Mouse (Mus musculus): ENCODE results near the gene Stat5b. TPM values are rescaled to one million over a fixed set of nuclear protein-coding genes. Genes with fewer than 3 reads are reported as not detected.

Stat5b gene
- total RNA-seq, 2 experiments from 2014 or later = 12.2 to 13.0 TPM

DNA sequence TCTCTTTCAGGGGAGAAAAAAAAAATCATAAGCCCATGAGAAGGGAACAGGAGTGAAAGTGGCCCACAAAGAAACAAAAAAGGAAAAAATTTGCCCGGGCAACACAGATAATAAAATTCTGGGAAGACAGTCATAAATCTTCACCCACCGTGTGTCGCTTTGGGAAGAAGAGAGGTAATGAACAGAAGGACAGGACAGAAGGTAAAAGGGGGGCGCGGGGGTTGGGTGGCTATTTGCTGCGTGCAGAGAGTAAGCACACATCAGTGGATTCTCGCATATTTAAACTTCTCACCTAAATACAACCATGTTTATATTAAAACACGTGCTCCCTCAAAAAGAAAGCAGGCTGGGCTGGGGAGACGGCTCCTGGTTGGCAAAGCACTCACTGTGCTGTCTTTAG is 33.2 kb downstream of the Stat5b start:
- no peak for DNase-seq (ENCODE audit: low spot score in 2 of 2)

DNA sequence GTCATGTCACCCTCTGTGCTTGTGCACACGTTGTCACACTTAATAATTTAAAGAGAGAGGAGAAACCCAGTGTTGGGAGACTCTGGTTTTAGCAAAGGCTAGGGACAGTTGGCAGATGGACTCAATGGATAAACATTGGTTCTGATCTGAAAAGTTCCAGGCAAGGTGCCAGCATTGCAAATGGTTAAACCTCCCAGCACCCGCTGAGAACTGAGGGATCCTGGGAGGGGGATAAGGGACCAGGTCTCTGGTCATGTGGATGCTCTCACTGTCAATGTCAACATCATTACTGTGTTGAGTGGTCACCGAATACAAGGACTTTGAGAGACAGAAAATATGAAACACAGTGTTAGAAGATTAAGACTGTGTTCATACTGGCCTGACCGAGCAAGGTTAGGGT is 33.7 kb downstream of the Stat5b start:
- no peak for DNase-seq (ENCODE audit: low spot score in 2 of 2)

DNA sequence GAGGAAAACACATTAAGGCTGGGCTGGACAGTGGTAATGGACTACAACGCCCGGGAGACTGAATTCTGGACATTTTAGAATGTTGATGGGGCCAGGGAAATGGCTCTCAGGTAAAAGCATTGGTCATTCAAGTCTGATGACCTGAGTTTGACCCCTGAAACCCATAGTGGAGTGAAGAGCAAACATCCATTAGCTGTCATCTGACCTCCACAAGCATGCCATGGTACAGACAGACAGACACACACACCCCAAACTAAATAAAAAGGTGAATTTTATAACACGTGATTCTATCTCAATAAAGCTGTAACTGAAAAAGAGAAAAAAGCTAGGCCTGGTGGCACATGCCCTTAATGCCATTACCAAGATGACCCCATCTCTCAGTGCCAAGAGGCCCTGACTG is 34.2 kb downstream of the Stat5b start:
- DNase-seq (ENCODE audit: low spot score in 2 of 2) = no peak

DNA sequence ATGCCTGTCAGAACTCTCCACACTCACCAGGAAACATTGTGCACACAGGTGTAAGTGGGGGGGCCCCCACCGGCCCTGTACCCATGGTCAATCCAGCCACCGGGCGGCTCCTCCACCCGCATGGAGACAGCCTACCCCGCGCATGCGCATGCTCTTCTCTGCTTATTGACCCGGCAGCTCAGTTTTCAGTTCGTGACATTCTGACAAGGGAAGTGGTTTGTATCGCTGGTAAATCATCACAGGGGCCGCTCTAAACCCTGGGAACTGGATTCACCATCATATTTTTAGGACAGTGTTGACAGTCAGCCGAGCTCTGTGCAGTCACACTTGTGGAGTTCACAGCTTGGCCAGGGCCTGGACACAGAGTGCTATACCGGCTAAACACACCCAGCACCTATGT is 36.0 kb downstream of the Stat5b start:
- no peak for DNase-seq (ENCODE audit: low spot score in 2 of 2)

DNA sequence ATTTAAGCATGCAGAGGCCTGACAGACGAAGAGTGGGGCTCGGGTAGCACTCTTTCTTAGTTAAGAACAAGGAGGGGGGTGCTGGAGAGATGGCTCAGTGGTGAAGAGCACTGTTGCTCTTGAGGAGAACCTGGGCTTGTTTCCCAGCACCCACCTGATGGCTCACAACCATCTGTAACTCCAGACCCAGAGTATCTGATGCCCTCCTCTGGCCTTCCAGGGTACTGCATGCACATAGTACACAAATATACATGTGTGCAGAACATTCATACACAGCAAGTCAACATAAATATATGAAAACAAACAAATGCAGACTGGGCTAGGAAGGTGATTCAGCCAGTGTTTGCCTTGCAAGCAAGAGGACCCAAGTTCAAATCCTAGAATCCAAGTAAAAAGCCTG is 39.4 kb downstream of the Stat5b start:
- DNase-seq (ENCODE audit: low spot score in 2 of 2) = no peak

DNA sequence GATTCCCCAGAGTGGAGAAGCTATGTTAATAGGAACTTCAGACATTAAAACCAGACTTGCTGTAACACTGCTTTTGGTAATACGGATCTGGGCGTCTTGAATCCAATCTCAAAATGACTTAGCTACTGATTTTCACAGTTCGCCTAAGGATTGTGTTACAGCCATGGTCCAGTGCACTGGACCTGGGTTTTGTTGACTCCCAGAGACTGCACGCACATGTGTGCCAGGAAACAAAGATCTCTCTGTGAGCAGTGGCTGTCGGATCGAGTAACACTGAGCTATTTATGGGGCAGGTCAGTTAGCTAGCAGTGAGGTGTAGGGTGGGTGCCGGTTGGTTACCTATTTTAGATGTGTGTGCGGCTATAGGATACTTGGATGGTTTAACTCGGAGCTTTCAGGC is 40.0 kb downstream of the Stat5b start:
- no peak for DNase-seq (ENCODE audit: low spot score in 2 of 2)

DNA sequence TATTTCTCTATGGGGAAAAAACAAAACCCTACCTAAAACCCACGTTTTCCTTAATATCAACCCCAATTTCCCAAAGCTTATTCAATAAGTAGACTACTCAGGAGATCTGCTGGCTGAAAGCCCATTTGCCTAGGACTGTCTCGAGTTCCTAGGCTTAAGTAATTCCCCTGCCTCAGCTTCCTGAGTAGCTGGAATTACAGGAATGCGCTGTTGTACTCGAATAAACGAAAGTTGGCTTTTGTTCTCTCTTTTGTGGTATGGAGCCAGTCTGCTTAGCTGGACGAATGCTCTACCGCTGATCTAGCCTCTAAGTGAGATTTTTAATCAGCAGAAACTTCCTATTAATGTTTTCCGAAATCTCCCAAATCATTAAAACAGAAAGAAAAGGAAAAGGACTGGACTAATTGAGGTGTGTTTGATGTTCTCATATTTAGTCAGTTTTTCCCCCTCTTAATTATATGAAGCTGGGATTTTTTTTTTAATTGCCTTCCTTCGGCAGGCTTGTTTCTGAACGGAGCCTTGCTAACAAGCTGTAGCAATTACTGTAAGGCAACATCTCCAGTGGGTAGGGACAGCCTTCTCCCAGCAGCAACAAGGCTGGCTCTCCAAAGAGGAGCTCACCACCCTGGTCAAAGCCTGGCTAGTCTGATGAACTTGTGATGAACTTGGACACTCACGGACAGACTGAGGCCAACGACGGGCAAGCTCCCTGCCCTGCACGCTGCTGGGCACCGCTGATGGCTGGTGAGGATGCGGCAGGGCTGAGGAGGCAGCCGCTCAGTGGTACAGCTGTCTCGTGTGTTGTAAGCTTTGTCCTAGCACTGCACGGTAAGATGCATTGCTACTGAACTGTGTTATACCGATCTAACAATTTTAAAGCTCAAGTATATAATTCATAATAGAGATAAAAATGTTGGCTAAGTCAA is 43.9 kb downstream of the Stat5b start:
- DNase-seq (ENCODE audit: low spot score in 2 of 2) = no peak

DNA sequence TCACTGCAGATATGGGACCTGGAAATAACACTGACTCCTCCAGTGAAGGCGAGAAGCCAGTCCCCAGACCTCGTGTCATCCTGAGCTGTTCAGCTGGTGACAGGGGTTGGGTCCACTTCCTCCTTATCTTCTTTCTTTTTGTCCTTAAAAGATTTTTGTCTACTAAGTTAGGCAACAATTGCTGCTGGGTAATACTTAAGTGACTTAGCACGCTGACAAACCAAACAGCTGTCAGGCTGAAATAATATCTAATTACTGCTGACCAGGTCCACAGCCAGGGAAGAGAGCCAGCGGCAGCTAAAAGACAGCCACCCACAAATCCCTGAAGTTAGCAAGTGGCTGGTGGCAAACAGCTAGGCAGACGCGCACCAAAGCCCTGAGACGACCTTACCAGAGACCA is 45.0 kb downstream of the Stat5b start:
- DNase-seq (ENCODE audit: low spot score in 2 of 2) = no peak

DNA sequence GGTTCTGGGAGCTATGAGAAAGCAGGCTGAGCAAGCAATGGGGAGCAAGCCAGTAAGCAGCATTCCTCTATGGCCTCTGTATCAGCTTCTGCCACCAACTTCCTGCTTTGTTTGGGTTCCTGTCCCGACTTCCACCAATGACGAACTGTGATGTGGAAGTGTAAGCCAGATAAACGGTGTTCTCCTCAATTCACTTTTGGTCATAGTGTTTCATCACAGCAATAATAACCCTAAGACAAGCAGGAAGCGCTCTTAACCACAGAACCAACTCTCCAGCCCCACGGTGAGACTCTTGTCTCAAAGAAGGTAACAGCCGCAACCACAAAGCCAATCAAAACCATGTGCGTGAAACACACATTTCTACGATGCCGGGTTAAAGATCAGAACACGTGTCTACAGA is 46.1 kb downstream of the Stat5b start:
- no peak for DNase-seq (ENCODE audit: low spot score in 2 of 2)

DNA sequence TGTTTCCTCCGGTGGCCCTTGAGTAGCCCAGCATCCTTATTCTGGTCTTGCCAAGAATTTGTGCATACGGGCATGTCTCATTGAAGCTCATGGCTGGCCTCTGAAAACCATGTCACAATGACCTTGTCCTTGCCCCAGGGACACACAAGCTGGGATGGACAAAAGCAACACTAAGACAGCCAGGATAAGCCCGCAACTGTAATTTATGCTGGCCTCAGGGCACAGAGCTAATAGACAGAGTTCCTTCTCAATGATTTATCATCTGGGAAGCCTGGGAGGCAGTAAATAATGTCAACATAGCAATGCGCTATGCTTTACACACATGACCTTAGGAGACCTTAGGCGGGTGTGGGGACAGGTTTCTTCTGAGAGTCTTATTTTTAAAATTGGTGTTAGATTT is 51.1 kb downstream of the Stat5b start:
- DNase-seq (ENCODE audit: low spot score in 2 of 2) = no peak

DNA sequence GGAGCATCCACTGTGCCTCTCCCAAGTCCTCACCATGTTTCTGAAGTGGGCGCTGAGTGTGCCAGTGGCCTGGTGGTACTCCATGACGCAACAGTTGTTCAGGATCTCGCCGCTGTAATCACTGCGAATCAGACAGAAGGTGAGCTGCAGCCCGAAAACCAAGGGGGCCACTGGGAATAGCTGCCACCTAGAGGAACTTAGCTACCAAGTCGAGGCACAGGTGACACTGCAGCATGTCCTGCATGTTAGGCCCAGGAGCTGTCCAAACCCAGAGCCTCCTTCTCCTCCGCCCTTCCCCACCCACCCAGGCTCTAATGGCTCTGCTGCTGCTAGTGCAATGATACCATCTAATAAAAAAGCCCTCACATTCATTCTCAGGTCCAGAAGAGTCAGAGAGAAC is 53.9 kb downstream of the Stat5b start:
- DNase-seq (ENCODE audit: low spot score in 2 of 2) = no peak

DNA sequence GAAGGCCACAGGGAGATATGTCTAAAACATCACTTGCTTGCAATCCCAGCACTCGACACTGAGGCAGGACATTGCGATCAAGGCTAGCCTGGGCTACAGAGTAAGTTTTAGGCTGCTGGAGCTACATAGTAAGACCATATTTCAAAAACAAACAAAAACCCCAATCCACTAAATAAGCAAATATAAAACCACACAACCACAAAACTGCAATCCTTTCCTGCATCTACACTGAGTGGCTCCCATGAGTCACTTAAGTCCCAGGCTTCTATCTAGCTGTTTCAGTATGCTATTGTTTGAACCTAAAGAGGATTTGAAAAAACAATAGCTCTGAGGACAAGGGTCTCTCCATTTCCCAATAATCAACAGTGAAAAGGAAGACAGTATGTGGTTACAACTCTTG is 55.1 kb downstream of the Stat5b start:
- no peak for DNase-seq (ENCODE audit: low spot score in 2 of 2)

DNA sequence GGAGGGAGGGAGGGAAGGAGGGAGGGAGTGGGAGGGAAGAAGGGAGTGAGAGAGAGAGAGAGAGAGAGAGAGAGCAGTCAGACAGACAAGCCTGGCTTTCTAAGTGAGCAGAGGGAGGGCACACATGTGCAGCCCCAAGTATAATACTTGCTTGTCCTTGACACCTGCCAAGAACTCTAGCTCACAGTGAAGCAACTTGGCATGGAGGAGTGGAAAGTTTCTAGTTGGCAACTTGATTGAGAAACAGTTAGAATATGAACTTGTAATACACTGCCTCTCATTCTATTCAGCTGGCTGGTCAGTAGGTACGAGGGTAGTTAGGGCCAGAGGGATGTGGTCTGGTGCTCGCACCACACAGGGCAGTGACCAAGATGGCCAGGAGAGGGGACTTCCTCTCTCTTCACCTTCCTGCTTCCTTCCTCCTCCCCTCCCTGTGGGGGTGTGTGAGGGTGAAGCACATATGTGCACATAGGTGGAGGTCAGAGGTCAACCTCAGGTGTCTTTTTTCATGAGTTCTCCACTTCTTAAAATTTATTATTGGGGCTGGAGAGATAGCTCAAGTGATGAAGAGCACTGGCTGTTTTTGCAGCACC is 59.0 kb downstream of the Stat5b start:
- DNase-seq (ENCODE audit: low spot score in 2 of 2) = peak in 1 of 2 experiments; percentile 28

DNA sequence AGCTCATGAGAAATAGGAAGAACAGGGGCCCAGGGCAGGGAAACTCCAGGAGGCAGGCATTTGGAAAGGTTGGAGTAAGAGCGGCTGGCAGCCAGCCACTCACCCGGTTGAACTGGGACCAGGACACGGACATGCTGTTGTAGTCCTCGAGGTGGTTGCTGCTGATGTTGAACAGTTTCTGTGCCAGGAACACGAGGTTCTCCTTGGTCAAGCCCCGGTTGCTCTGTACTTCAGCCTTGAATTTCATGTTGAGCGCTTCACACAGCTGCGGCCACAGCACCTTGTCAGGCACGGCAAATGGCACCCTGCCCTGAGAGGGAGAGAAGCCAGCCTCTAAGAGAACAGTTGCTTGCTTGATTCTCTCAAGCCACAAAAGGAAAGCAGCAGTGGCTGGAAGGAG is 59.9 kb downstream of the Stat5b start:
- peak; percentile 74 to 77 for DNase-seq (ENCODE audit: low spot score in 2 of 2)

DNA sequence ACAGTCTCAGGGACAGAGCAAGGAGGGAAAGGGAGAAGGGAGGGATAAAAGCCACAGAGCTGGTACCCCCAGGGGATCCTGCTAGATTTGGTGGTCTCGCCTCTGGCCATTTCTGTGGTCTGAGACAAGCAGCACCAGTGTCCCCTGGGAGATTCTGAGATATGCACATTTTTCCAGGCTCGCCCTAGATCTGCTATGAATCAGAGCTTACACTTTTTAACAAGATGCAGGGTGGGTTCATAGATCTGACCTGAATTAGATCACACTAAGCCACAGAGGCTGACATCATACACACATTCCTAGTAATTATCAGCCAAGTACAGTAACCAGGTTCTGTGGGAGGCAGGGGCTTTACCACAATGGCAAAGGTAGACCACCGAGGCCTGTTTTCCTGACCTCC is 60.8 kb downstream of the Stat5b start:
- no peak for DNase-seq (ENCODE audit: low spot score in 2 of 2)

DNA sequence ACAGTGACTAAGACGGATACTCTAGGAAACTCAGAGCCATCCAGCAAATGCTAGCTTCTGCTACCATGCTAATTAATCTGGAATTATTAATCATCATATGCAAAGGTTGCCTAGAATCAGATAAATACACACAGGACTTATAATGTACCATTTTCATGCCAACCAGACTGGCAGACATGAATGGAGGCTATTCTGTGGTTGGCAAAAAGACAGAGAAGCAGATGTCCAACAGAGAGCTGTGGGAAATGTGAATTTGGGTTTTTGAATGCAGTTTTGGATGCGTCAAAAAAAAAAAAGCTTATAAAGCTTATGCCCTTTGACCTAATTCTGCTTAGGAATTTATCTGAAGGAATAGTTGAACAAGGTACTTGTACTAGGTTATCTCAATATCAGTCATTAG is 64.8 kb downstream of the Stat5b start:
- DNase-seq (ENCODE audit: low spot score in 2 of 2) = no peak

DNA sequence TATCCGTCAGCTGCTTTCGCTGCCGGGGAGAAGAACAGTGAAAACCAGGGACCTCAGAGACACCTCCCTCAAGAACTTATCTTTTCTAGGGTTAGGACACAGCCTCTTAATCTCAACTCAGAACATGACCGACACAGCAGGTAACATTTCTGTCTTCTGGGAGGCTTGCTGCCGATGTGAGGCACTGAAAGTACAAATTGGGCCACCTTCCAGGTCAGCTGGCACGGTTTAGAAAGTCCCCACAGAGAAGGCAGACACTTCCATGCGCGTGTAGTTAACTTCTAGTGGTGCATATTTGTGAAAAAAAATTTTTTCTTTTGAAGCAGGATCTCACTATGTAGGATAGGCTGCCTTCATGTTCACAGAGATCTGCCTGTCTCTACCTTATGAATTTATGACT is 66.2 kb downstream of the Stat5b start:
- DNase-seq (ENCODE audit: low spot score in 2 of 2) = no peak

DNA sequence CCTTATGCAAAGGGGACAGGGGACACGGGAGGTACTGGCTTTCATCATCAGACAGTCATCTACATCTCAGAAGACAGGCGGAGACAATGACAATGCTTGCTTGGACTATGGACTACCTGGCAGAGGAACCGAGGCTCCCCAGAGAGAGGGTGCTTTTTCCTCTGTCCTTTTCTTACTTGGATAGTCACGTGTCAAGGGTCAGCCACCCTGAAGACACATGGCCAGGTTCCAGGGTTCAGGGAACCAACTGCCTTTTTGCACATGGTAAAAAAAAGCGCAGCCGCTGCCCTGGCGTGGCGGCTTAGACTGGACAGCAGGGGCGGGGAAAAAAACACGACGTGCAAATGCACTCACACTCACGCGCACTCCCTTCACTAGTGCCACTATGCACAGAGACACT is 68.0 kb downstream of the Stat5b start:
- no peak for DNase-seq (ENCODE audit: low spot score in 2 of 2)

DNA sequence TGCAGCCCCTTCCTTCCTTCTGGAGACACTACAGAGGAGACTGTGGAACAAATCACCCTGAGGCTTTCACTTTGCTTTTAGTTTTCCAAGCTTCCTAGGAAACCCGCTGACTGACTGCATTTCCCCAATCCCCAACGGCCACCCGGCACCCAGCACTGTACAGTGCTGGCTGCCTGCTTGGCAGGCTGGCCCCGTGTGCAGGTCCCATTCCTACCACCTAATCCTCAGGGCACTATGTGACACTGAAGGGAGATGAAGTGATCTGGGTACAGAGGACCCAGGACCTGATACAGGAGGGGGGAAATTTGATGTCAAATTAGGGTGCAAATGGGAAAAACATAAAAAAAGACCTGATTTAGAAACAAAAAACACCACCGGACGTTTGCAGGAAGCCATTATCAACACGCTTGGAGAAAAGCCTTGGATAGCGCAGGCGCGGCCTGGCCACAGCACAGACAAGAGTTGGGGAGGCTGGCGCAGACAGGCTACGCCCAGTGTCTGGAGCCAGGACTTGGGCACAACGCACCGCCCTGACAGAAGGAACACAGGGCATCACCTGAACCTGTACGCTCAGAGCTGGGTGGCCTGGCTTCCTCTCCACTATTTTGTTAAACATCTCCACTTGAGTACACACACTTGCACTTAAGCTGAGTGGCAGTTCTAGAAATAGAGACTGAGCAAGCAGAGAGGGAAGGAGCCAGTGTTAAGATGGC is 68.6 kb downstream of the Stat5b start:
- no peak for DNase-seq (ENCODE audit: low spot score in 2 of 2)

DNA sequence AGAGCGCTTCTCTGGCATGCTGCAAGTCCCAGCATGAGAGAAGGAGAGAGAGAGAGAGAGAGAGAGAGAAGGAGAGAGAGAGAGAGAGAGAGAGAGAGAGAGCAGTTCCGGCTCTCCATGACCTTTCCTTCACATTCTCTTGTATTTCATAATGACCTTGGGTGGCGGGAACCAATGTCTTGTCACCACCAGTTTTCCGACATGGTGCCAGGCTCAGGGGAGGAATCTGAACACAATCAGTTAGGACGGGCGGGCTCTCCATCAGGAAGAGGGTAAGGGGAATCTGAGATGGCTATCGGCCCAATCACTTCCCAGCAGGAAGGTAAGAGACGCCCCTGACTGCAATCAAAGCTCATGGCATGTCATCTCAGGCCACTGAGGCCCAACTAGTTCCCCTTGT is 70.3 kb downstream of the Stat5b start:
- DNase-seq (ENCODE audit: low spot score in 2 of 2) = no peak

DNA sequence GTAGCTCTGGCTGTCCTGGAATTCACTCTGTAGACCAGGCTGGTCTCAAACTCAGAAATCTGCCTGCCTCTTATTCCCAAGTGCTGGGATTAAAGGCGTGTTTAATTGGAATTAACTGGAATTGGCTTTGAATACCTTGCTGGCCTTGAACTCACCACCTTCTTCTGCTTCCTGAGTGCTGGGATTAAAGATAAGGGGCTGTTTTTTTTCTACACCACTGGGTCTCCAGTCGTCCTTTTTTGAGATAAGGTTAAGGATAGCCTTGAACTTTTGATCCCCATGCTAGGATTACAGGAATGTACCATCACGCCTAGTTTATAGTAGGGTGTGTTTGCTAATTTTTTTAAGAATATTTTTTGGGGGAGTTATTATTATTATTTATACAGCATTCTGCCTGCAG is 72.5 kb downstream of the Stat5b start:
- no peak for DNase-seq (ENCODE audit: low spot score in 2 of 2)

DNA sequence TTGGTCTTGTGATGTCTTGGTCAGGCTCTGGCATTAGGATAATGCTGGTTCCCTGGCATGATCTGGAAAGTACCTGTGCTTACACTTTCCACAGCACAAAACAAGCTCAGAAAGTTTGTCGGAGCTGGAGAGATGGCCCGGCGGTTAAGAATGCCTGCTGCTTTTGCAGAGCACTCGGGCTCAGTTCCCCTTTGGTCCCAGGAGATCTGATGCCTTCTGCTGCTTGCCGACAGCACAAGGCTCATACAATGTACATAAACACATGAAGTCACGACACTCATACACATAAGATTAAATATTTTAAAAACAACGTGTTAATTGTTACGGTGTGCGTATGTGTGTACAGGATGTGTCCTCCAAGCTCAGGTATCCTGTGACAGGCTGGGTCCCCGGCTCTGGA is 74.6 kb downstream of the Stat5b start:
- DNase-seq (ENCODE audit: low spot score in 2 of 2) = no peak

Data from layer of hippocampus, postnatal 10 days (tissue).